Mouse (Mus musculus): ENCODE results near the gene Flt3. TPM values are rescaled to one million over a fixed set of nuclear protein-coding genes. Genes with fewer than 3 reads are reported as not detected.

Flt3 gene
- polyA plus RNA-seq, 1 experiment from 2014 or later, result 2.9 TPM

- H3K36me3 ChIP-seq, result no peaks in the 10 kb centered on the region
- H3K9ac ChIP-seq, result no peak overlapping the region
- H3K4me2 ChIP-seq, result no peak overlapping the region
- H3K4me1 ChIP-seq, result no peaks in the 10 kb centered on the region
- ATAC-seq, result no peak
- no peak overlapping the region for H3K4me3 ChIP-seq
- 71% methylated on average over 5 of the region's 5 CpGs for WGBS (ENCODE audit: insufficient replicate concordance)
- no peak overlapping the region for H3K27ac ChIP-seq
- no peaks in the 10 kb centered on the region; the same call in 1 of the 2 replicates for H3K9me3 ChIP-seq (replicated peaks)
- H3K27me3 ChIP-seq (replicated peaks), result peaks cover 18% of the 10 kb centered on the region
Observed at GRCm38 (mm10) chr5:147406135-147406534, 5.8 kb upstream of the Flt3 start.

GRCm38 (mm10) chr5:147402505-147402904, 2.2 kb upstream of the Flt3 start:
- H3K4me3 ChIP-seq, result no peak overlapping the region
- H3K9ac ChIP-seq, result no peak overlapping the region
- ATAC-seq, result no peak
- H3K27me3 ChIP-seq (replicated peaks), result peaks cover 54% of the 10 kb centered on the region
- H3K9me3 ChIP-seq (replicated peaks), result no peaks in the 10 kb centered on the region
- H3K27ac ChIP-seq, result no peak overlapping the region
- H3K36me3 ChIP-seq, result no peaks in the 10 kb centered on the region
- no peak overlapping the region for H3K4me2 ChIP-seq
- 15% methylated on average over 5 of the region's 5 CpGs for WGBS (ENCODE audit: insufficient replicate concordance)
- H3K4me1 ChIP-seq, result peaks cover 7% of the 10 kb centered on the region; the same call in 1 of the 2 replicates

GRCm38 (mm10) chr5:147401024-147401423, 735 bp upstream of the Flt3 start:
- H3K4me2 ChIP-seq, result no peak overlapping the region
- no peaks in the 10 kb centered on the region for H3K9me3 ChIP-seq (replicated peaks)
- WGBS (ENCODE audit: insufficient replicate concordance), result 37% methylated on average over 11 of the region's 11 CpGs
- ATAC-seq, result no peak
- H3K27ac ChIP-seq, result no peak overlapping the region
- no peaks in the 10 kb centered on the region for H3K36me3 ChIP-seq
- peaks cover 56% of the 10 kb centered on the region for H3K27me3 ChIP-seq (replicated peaks)
- H3K9ac ChIP-seq, result no peak overlapping the region
- H3K4me3 ChIP-seq, result no peak overlapping the region
- peaks cover 7% of the 10 kb centered on the region; the same call in 1 of the 2 replicates for H3K4me1 ChIP-seq

GRCm38 (mm10) chr5:147400505-147400979, 253 bp upstream of the Flt3 start:
- H3K4me2 ChIP-seq, result peak overlapping the region; percentile 56
- ATAC-seq, result no peak
- peak overlapping the region; percentile 39 for H3K4me3 ChIP-seq
- 7% methylated on average over 17 of the region's 17 CpGs for WGBS (ENCODE audit: insufficient replicate concordance)
- no peak overlapping the region for H3K27ac ChIP-seq
- peaks cover 56% of the 10 kb centered on the region for H3K27me3 ChIP-seq (replicated peaks)
- H3K9me3 ChIP-seq (replicated peaks), result no peaks in the 10 kb centered on the region
- no peaks in the 10 kb centered on the region for H3K36me3 ChIP-seq
- peaks cover 7% of the 10 kb centered on the region; the same call in 1 of the 2 replicates for H3K4me1 ChIP-seq
- H3K9ac ChIP-seq, result no peak overlapping the region

GRCm38 (mm10) chr5:147395050-147395449, 5.2 kb downstream of the Flt3 start:
- Histone ChIP-seq H3K4me3 (no peak overlapping the region), H3K9ac (no peak overlapping the region), H3K27me3 (replicated peaks) (peaks cover 27% of the 10 kb centered on the region), H3K4me2 (no peak overlapping the region), H3K4me1 (peaks cover 10% of the 10 kb centered on the region), H3K27ac (no peak overlapping the region), H3K9me3 (replicated peaks) (no peaks in the 10 kb centered on the region), H3K36me3 (no peaks in the 10 kb centered on the region)
- ATAC-seq, result no peak
- WGBS (ENCODE audit: insufficient replicate concordance), result 24% methylated on average over 1 of the region's 1 CpGs

- WGBS (ENCODE audit: insufficient replicate concordance), result 42% methylated on average over 12 of the region's 12 CpGs
- no peak overlapping the region for H3K4me3 ChIP-seq
- H3K4me2 ChIP-seq, result no peak overlapping the region
- H3K36me3 ChIP-seq, result no peaks in the 10 kb centered on the region
- peaks cover 26% of the 10 kb centered on the region for H3K4me1 ChIP-seq
- no peak for ATAC-seq
- H3K9me3 ChIP-seq (replicated peaks), result no peaks in the 10 kb centered on the region
- peaks cover 4% of the 10 kb centered on the region for H3K27me3 ChIP-seq (replicated peaks)
- no peak overlapping the region for H3K27ac ChIP-seq
- H3K9ac ChIP-seq, result no peak overlapping the region
Observed at GRCm38 (mm10) chr5:147392667-147393213, 7.5 kb downstream of the Flt3 start.

- Histone ChIP-seq H3K9ac (no peak overlapping the region), H3K9me3 (replicated peaks) (no peaks in the 10 kb centered on the region), H3K27me3 (replicated peaks) (no peaks in the 10 kb centered on the region; the same call in 1 of the 2 replicates), H3K4me2 (no peak overlapping the region), H3K4me1 (peaks cover 42% of the 10 kb centered on the region), H3K27ac (no peak overlapping the region), H3K36me3 (no peaks in the 10 kb centered on the region), H3K4me3 (no peak overlapping the region)
- WGBS (ENCODE audit: insufficient replicate concordance), result 49% methylated on average over 2 of the region's 2 CpGs
- ATAC-seq, result no peak
Observed at GRCm38 (mm10) chr5:147390772-147391171, 9.5 kb downstream of the Flt3 start.

GRCm38 (mm10) chr5:147389052-147389451, 11.2 kb downstream of the Flt3 start:
- no peak overlapping the region for H3K9ac ChIP-seq
- peak overlapping the region; percentile 63 for H3K27ac ChIP-seq
- no peaks in the 10 kb centered on the region for H3K36me3 ChIP-seq
- H3K27me3 ChIP-seq (replicated peaks), result no peaks in the 10 kb centered on the region; the same call in 1 of the 2 replicates
- no peaks in the 10 kb centered on the region for H3K9me3 ChIP-seq (replicated peaks)
- 56% methylated on average over 5 of the region's 5 CpGs for WGBS (ENCODE audit: insufficient replicate concordance)
- H3K4me3 ChIP-seq, result no peak overlapping the region
- peaks cover 42% of the 10 kb centered on the region for H3K4me1 ChIP-seq
- no peak for ATAC-seq
- H3K4me2 ChIP-seq, result peak overlapping the region; percentile 48; the same call in 1 of the 2 replicates

GRCm38 (mm10) chr5:147388376-147389008, 11.8 kb downstream of the Flt3 start:
- peak; percentile 92 for ATAC-seq
- H3K36me3 ChIP-seq, result no peaks in the 10 kb centered on the region
- peak overlapping the region; percentile 48 for H3K4me2 ChIP-seq
- H3K27ac ChIP-seq, result peak overlapping the region; percentile 63
- H3K9me3 ChIP-seq (replicated peaks), result no peaks in the 10 kb centered on the region
- H3K9ac ChIP-seq, result no peak overlapping the region
- no peaks in the 10 kb centered on the region for H3K27me3 ChIP-seq (replicated peaks)
- no peak overlapping the region; the same call in 1 of the 2 replicates for H3K4me3 ChIP-seq
- WGBS (ENCODE audit: insufficient replicate concordance), result 36% methylated on average over 9 of the region's 9 CpGs
- H3K4me1 ChIP-seq, result peaks cover 42% of the 10 kb centered on the region

GRCm38 (mm10) chr5:147386865-147387264, 13.4 kb downstream of the Flt3 start:
- peak overlapping the region; percentile 17; the same call in 1 of the 2 replicates for H3K4me2 ChIP-seq
- H3K4me1 ChIP-seq, result peaks cover 42% of the 10 kb centered on the region
- no peaks in the 10 kb centered on the region for H3K36me3 ChIP-seq
- no peaks in the 10 kb centered on the region for H3K27me3 ChIP-seq (replicated peaks)
- peak; percentile 58; the same call in 1 of the 2 replicates for ATAC-seq
- H3K9me3 ChIP-seq (replicated peaks), result no peaks in the 10 kb centered on the region
- 51% methylated on average over 13 of the region's 13 CpGs for whole genome bisulfite sequencing (ENCODE audit: insufficient replicate concordance)
- H3K4me3 ChIP-seq, result no peak overlapping the region
- peak overlapping the region; percentile 43; the same call in 1 of the 2 replicates for H3K27ac ChIP-seq
- no peak overlapping the region for H3K9ac ChIP-seq

GRCm38 (mm10) chr5:147381396-147381795, 18.9 kb downstream of the Flt3 start:
- H3K4me3 ChIP-seq, result no peak overlapping the region
- no peaks in the 10 kb centered on the region for H3K9me3 ChIP-seq (replicated peaks)
- H3K4me2 ChIP-seq, result no peak overlapping the region
- H3K36me3 ChIP-seq, result no peaks in the 10 kb centered on the region
- H3K27me3 ChIP-seq (replicated peaks), result no peaks in the 10 kb centered on the region
- H3K27ac ChIP-seq, result no peak overlapping the region
- ATAC-seq, result no peak
- WGBS (ENCODE audit: insufficient replicate concordance), result 80% methylated on average over 10 of the region's 10 CpGs
- no peak overlapping the region for H3K9ac ChIP-seq
- peaks cover 4% of the 10 kb centered on the region for H3K4me1 ChIP-seq

- H3K9me3 ChIP-seq (replicated peaks), result no peaks in the 10 kb centered on the region
- no peaks in the 10 kb centered on the region for H3K36me3 ChIP-seq
- H3K4me3 ChIP-seq, result no peak overlapping the region
- no peak overlapping the region for H3K27ac ChIP-seq
- ATAC-seq, result no peak
- no peaks in the 10 kb centered on the region for H3K4me1 ChIP-seq
- WGBS (ENCODE audit: insufficient replicate concordance), result 62% methylated on average over 3 of the region's 3 CpGs
- no peak overlapping the region for H3K9ac ChIP-seq
- H3K27me3 ChIP-seq (replicated peaks), result no peaks in the 10 kb centered on the region
- no peak overlapping the region for H3K4me2 ChIP-seq
Observed at GRCm38 (mm10) chr5:147379481-147379880, 20.8 kb downstream of the Flt3 start.

Data from liver, embryonic 12.5 days (tissue).